Mouse (Mus musculus): Measurements from ENCODE around the gene Klhl12. TPM values are rescaled to one million over a fixed set of nuclear protein-coding genes. Genes with fewer than 3 reads are reported as not detected.

Gene Klhl12
- polyA plus RNA-seq, 1 experiment from 2014 or later: 32.3 TPM

DNA sequence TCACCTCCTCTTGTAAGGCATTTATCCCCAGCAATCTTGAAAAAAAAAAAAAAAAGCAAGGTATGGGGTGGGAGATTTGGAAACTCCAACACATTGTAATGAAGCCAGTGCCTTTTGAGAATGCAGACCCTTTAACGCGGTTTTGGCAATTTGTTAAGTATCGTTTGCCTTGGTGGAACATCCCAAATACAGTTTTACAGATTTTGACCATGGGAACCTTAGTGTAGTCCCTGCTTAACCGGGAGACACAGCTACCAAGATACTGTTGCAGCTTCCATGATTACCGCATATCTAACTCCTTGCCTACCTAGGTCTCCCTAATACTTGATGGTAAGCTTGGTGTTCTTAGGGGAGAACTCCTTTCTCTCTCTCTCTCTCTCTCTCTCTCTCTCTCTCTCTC, 729 bp downstream of the Klhl12 start:
- 25% methylated on average over 5 of the region's 5 CpGs for WGBS
- Histone ChIP-seq H3K27ac (no peak overlapping the region), H3K4me3 (replicated peaks) (peak overlapping the region; percentile 95), H3K9ac (replicated peaks) (peak overlapping the region; percentile 88), H3K27me3 (0 out of 2 replicates have a peak, but pooled peaks cover 4% of the 10 kb centered on the region), H3K4me2 (replicated peaks) (peak overlapping the region; percentile 63), H3K4me1 (replicated peaks) (peaks cover 21% of the 10 kb centered on the region), H3K9me3 (no peaks in the 10 kb centered on the region), H3K36me3 (peaks cover 27% of the 10 kb centered on the region)
- no peak for ATAC-seq

DNA sequence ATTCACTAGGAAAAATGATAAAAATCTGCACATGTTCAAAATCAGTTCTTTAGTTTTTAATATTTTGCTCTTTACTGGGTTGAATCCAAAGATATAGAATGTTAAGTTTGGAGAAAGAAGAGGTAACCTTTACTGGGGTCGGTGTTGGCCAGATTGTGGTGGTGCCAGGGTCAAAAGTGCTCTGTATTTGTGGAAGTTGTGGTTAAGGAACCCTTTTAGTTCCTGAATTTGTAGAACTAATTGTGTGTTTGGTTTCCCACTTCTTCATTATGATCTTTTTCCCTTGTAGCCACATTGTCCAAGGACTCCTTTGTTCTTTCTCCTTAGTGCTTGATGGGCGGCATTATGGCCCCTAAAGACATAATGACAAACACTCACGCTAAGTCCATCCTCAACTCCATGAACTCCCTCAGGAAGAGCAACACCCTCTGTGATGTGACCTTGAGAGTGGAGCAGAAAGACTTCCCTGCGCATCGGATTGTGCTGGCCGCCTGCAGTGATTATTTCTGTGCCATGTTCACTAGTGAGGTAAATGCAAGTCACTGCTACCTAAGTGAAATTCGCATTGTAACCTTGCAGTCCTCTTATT, 2.9 kb downstream of the Klhl12 start:
- H3K36me3 ChIP-seq: peaks cover 42% of the 10 kb centered on the region
- H3K9me3 ChIP-seq: no peaks in the 10 kb centered on the region
- ATAC-seq: no peak
- H3K9ac ChIP-seq (replicated peaks): no peak overlapping the region
- H3K4me1 ChIP-seq (replicated peaks): peaks cover 21% of the 10 kb centered on the region
- 92% methylated on average over 7 of the region's 7 CpGs for WGBS
- no peak overlapping the region for H3K4me2 ChIP-seq (replicated peaks)
- H3K27me3 ChIP-seq: 0 out of 2 replicates have a peak, but pooled peaks cover 4% of the 10 kb centered on the region
- no peak overlapping the region for H3K4me3 ChIP-seq (replicated peaks)
- H3K27ac ChIP-seq: no peak overlapping the region

DNA sequence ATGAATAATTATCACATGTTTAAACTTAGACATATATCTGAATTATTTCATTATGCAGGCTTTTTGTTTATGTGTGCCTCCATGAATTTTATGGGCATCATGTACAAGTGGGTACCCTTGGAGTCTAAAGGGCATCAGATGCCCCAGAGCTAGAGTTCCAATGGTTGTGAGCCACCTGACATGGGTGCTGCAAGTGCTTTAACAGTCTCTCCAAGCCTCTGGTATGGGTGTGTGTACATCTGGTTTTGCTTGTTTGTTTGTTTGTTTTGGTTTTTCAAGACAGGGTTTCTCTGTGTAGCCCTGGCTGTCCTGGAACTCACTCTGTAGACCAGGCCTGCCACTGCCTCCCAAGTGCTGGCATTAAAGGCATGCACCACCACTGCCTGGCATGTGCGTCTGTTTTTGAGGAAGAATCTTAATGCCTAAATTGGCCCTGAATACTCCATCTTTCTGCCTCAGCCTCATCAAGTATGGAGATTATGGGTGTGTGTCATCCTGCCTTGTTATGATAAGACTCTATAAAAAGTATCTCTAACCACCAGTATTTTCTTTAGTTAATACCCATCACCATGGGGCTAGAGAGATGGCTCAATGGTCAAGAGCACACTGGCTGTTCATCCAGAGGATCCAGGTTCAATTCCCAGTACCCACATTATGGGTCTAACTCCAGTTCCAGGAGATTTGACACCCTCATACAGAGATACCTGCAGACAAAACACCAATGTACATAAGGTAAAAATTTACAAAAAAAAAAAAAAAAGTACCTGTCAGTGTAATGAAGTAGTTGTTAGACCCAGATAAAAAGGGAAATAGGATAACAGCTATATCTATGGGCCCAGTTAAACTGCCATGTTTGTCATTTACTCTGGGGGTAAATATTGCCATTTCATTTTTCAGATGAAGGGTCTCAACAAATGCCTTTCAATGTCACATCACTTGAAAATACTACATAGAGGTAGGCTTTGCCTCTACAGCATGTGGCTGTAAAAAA, 5.3 kb downstream of the Klhl12 start:
- Histone ChIP-seq H3K36me3 (peaks cover 60% of the 10 kb centered on the region), H3K4me3 (replicated peaks) (no peak overlapping the region), H3K9ac (replicated peaks) (no peak overlapping the region), H3K4me1 (replicated peaks) (peaks cover 15% of the 10 kb centered on the region), H3K4me2 (replicated peaks) (no peak overlapping the region), H3K27ac (no peak overlapping the region), H3K9me3 (no peaks in the 10 kb centered on the region), H3K27me3 (no peaks in the 10 kb centered on the region)
- ATAC-seq: no peak
- WGBS: 96% methylated on average over 1 of the region's 1 CpGs

DNA sequence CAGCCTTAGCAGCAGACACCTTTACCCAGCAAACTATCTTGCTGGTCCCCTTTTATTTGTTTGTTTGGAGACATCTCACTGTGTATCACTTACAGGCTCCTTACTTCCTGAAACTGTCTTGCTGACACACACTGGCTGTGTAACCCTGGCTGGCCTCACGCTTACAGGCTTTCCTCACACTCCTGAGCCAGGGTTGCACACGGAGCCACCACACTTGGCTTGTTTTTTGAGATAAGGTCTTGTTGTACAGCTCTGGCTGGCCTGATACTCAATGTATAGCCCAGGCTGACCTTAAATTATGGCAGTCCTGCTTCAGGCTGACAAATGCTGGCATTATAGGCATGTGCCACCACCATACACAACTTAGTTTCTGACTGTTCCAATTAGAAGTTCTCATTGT, 29.3 kb downstream of the Klhl12 start:
- WGBS: 90% methylated on average over 2 of the region's 2 CpGs
- Histone ChIP-seq H3K9me3 (no peaks in the 10 kb centered on the region), H3K27me3 (no peaks in the 10 kb centered on the region), H3K36me3 (peaks cover 63% of the 10 kb centered on the region), H3K27ac (no peak overlapping the region), H3K4me2 (replicated peaks) (no peak overlapping the region), H3K9ac (replicated peaks) (no peak overlapping the region), H3K4me3 (replicated peaks) (no peak overlapping the region), H3K4me1 (replicated peaks) (no peaks in the 10 kb centered on the region)
- no peak for ATAC-seq

DNA sequence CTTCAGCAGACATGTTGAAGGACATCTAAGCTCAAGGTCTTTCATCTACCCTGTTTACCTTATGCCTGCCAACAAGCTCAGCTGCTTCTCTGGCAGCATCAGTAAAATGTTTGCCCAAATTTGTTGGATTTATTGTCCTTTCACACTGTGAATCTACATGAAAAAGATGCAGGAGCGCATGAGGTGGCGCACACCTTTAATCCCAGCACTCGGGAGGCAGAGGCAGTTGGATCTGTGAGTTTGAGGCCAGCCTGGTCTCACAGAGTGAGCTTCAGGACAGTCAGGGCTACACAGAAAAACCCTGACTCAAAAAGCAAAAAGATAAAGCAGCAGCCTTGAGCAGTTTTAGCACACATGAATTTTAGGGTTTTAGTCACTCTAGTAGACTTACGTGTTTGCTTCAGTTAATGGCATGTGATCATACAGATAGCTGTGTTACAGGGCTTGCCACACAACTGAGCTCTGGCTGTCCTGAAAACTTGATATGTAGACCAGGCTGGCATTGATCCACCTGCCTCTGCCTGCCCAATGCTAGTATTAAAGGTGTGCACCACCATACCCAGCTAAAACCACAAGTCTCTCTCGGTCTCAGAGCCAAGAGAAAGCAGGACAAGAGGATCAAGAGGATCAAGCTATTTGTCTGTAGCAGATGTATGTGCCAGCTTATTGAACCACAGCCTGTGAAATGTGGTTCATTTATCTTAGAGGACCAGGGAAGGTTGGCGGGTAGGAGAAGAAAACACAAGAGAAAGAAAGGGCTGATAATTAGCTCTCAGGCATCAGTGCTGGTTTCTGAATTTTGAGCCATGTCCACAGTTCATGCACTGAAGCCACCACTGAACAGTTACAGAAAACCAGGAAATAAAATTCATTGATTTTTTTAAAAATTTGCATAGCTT, 35.8 kb downstream of the Klhl12 start:
- Histone ChIP-seq H3K4me1 (replicated peaks) (peaks cover 17% of the 10 kb centered on the region), H3K27ac (no peak overlapping the region), H3K36me3 (peaks cover 39% of the 10 kb centered on the region), H3K4me3 (replicated peaks) (no peak overlapping the region), H3K4me2 (replicated peaks) (no peak overlapping the region), H3K27me3 (no peaks in the 10 kb centered on the region), H3K9ac (replicated peaks) (no peak overlapping the region), H3K9me3 (no peaks in the 10 kb centered on the region)
- ATAC-seq: no peak
- 93% methylated on average over 6 of the region's 6 CpGs for WGBS

DNA sequence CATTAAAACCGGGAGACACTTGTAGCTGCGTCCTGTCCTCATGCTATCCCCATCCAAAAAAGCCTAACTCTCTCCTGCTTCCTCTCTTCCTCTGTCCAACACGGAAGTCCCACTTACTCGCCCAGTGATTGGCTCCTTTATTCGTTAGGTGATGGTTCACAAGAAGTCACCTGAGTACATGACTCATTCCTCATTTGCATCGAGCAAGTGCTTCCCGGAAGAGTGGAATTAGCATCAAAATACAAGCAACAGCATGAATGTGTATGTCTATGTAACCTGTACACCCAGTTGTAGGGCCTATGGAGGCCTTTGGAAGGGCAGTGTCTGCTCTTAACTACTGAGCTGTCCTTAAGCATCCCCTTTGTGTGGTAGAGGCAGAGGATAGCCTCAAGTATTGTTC, 36.9 kb downstream of the Klhl12 start:
- no peak overlapping the region for H3K4me3 ChIP-seq (replicated peaks)
- no peak overlapping the region for H3K27ac ChIP-seq
- H3K4me2 ChIP-seq (replicated peaks): no peak overlapping the region
- H3K4me1 ChIP-seq (replicated peaks): peaks cover 18% of the 10 kb centered on the region
- no peak overlapping the region for H3K9ac ChIP-seq (replicated peaks)
- H3K27me3 ChIP-seq: no peaks in the 10 kb centered on the region
- no peaks in the 10 kb centered on the region for H3K9me3 ChIP-seq
- 75% methylated on average over 7 of the region's 7 CpGs for WGBS
- H3K36me3 ChIP-seq: peaks cover 33% of the 10 kb centered on the region
- no peak for ATAC-seq

DNA sequence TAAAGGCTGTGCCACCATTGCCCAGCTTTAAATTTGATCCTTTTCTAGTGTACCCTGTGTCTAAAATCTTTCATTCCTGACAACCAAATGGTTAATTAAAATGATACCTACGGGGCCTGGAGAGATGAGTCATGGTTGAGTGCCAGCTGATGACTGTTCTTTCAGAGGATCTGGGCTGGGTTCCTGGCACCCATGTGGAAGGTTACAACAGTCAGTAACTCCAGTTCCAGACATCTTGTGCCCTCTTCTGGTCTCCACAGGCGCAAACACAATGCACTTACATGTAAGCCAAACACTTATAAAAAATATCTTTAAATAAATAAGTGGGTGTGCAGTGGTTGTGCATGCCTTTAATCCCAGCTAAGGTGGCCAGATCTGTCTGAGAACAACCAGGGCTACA, 38.2 kb downstream of the Klhl12 start:
- ATAC-seq: no peak
- Histone ChIP-seq H3K9me3 (no peaks in the 10 kb centered on the region), H3K4me2 (replicated peaks) (peak overlapping the region; percentile 69), H3K4me1 (replicated peaks) (peaks cover 18% of the 10 kb centered on the region), H3K27ac (no peak overlapping the region), H3K36me3 (peaks cover 22% of the 10 kb centered on the region), H3K9ac (replicated peaks) (0 out of 2 replicates have a peak overlapping the region, but pooled peaks have one; percentile 57), H3K27me3 (no peaks in the 10 kb centered on the region), H3K4me3 (replicated peaks) (peak overlapping the region; percentile 75; the same call in 1 of the 2 replicates)
- WGBS: 89% methylated on average over 2 of the region's 2 CpGs

DNA sequence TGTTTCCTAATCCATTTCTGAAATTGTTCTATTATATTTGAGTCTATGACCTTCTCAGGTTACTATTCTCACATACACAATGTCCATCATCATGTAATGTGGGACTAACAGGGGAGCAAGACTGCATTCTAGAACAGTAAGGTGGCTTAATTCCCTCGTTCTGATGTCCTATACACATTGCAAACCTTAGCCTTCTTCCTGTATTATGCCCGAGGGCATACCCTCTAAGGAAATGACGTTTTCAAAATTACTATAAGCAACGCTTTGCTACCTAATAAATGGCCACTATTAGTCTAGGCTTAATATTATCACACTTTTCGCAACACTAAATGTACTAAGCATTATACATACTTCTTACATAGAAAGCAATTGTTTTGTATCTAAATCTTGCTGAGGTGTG, 38.6 kb downstream of the Klhl12 start:
- Histone ChIP-seq H3K4me3 (replicated peaks) (peak overlapping the region; percentile 75), H3K4me1 (replicated peaks) (peaks cover 18% of the 10 kb centered on the region), H3K27ac (peak overlapping the region; percentile 68), H3K27me3 (no peaks in the 10 kb centered on the region), H3K4me2 (replicated peaks) (peak overlapping the region; percentile 69), H3K9me3 (no peaks in the 10 kb centered on the region), H3K36me3 (peaks cover 20% of the 10 kb centered on the region), H3K9ac (replicated peaks) (peak overlapping the region; percentile 57; the same call in 1 of the 2 replicates)
- WGBS: 31% methylated on average over 5 of the region's 5 CpGs
- ATAC-seq: no peak; the same call in none of the 2 replicates

DNA sequence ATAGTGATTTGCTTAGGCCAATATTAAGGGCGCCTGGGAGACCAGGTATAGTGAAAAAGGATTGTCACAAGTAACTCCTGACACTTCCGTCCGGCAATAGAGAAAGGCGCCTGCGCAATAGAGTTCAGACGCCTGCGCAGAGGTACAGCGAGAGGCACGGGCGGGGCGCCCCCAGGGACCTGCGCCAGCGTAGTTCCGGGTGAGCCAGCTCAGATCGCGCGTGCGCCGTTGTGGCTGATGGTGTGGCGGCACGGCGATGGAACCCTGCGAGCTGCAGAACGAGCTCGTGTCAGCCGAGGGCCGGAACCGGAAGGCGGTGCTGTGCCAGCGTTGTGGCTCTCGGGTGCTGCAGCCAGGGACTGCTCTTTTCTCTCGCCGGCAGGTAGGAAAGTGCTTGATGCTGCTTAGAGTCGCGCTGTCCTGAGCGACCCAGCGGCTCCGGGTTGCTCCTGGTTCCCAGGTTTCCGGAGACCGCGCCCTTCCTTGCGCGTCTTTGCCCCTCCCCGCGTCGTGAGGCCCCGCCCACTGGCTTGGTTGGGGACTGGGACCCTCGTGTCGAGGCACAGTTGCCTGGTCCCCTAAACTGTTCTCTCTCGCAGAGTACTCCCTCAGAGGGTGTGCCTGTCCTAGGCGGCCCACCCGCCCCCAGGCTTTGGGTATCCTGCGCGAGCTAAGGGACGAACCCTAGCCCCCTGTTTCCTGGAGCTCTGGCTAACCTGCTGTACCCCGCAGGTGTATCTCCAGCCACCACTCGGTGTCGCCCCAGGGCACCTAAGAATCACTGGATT, 39.3 kb downstream of the Klhl12 start, which contains the start of gene Rabif:
Gene Rabif (plus strand): TSS at position 221 of the 788 bp plus-strand sequence.
- no peaks in the 10 kb centered on the region for H3K27me3 ChIP-seq
- WGBS: under 1% methylated on average over 58 of the region's 58 CpGs
- peak within 1 kb of the TSS; percentile 89 for H3K27ac ChIP-seq
- H3K36me3 ChIP-seq: peaks cover 13% of the 10 kb centered on the region
- peaks cover 18% of the 10 kb centered on the region for H3K4me1 ChIP-seq (replicated peaks)
- peak within 1 kb of the TSS; percentile 69 for H3K9ac ChIP-seq (replicated peaks)
- peak within 1 kb of the TSS; percentile 75 for H3K4me3 ChIP-seq (replicated peaks)
- peak; percentile 99 for ATAC-seq
- no peaks in the 10 kb centered on the region for H3K9me3 ChIP-seq
- H3K4me2 ChIP-seq (replicated peaks): peak within 1 kb of the TSS; percentile 69

DNA sequence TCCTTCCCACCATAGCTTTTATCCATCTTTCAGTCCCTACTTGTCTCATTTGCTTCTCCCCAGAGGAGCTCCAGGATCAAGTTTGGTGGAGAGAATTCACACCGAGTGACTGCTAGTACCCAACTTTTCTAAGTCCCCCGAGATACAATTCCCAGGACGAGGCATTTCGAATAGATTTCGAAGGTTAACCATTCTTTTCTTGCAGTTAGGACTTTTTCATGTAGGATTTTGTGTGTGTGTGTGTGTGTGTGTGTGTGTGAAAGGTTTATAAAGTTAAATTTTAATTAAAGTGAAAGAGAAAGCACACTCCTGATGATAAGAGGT, 39.8 kb downstream of the Klhl12 start:
- Histone ChIP-seq H3K4me1 (replicated peaks) (peaks cover 18% of the 10 kb centered on the region), H3K9me3 (no peaks in the 10 kb centered on the region), H3K27me3 (no peaks in the 10 kb centered on the region), H3K36me3 (peaks cover 7% of the 10 kb centered on the region; the same call in 1 of the 2 replicates), H3K4me3 (replicated peaks) (peak overlapping the region; percentile 75), H3K27ac (peak overlapping the region; percentile 89; the same call in 1 of the 2 replicates), H3K4me2 (replicated peaks) (peak overlapping the region; percentile 69), H3K9ac (replicated peaks) (peak overlapping the region; percentile 69)
- 23% methylated on average over 5 of the region's 5 CpGs for WGBS
- ATAC-seq: no peak

DNA sequence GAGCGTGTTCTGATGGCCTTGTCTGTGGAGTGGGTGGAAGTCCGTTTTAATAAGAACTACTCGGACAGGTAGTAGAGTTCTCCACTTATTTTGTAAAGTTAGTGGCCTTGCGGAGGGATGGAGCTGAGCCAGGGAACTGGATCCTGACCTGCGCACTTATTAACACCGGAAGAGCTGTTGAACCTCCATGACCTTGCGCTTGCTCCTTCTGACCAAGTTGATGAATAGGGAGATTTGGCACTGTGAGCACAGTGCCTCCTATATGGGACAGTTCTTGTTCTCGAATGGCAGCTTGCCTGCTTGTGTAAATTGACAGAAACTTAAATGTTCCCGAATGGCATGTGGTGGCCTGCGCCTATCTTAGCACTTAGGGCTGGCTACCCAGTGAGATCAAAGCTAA, 40.7 kb downstream of the Klhl12 start:
- Histone ChIP-seq H3K36me3 (0 out of 2 replicates have a peak, but pooled peaks cover 6% of the 10 kb centered on the region), H3K4me2 (replicated peaks) (peak overlapping the region; percentile 69; the same call in 1 of the 2 replicates), H3K4me1 (replicated peaks) (peaks cover 18% of the 10 kb centered on the region), H3K9me3 (no peaks in the 10 kb centered on the region), H3K9ac (replicated peaks) (no peak overlapping the region), H3K4me3 (replicated peaks) (no peak overlapping the region), H3K27me3 (no peaks in the 10 kb centered on the region), H3K27ac (no peak overlapping the region)
- WGBS: 93% methylated on average over 10 of the region's 10 CpGs
- ATAC-seq: no peak

All from midbrain, embryonic 13.5 days (tissue).